Mouse (Mus musculus): ENCODE measurements around the gene Sgsm1. TPM values are rescaled to one million over a fixed set of nuclear protein-coding genes. Genes with fewer than 3 reads are reported as not detected.

The Sgsm1 gene
- polyA plus RNA-seq, 1 experiment from 2014 or later = 10.7 TPM

- H3K27ac ChIP-seq (ENCODE audit: low read depth, low read length) = no peak overlapping the region
- H3K4me1 ChIP-seq (ENCODE audit: control insufficient read depth, insufficient read depth, low read length) = no peaks in the 10 kb centered on the region; the same call in 1 of the 2 replicates
- no peaks in the 10 kb centered on the region for H3K27me3 ChIP-seq (ENCODE audit: control insufficient read depth, insufficient read depth, low read length)
- no peaks in the 10 kb centered on the region for H3K36me3 ChIP-seq (ENCODE audit: control insufficient read depth, insufficient read depth, low read length)
- ATAC-seq (ENCODE audit: insufficient read depth, low FRiP score, low TSS enrichment) = no peak
- 59% methylated on average over 7 of the region's 7 CpGs for WGBS
- no peak overlapping the region for H3K9ac ChIP-seq (ENCODE audit: low read length)
- H3K4me2 ChIP-seq (ENCODE audit: low read depth) = no peak overlapping the region
- H3K9me3 ChIP-seq (ENCODE audit: control insufficient read depth, low read length) = no peaks in the 10 kb centered on the region
- DNase-seq (ENCODE audit: low spot score) = peak; percentile 4
- no peak overlapping the region for H3K4me3 ChIP-seq (ENCODE audit: low read depth, low read length)
Observed at GRCm38 (mm10) chr5:113219876-113220275, 90.7 kb downstream of the Sgsm1 start.

GRCm38 (mm10) chr5:113219450-113219849, 91.1 kb downstream of the Sgsm1 start:
- ATAC-seq (ENCODE audit: insufficient read depth, low FRiP score, low TSS enrichment) (no peak), DNase-seq (ENCODE audit: low spot score) (no peak)
- H3K27me3 ChIP-seq (ENCODE audit: control insufficient read depth, insufficient read depth, low read length) = no peaks in the 10 kb centered on the region
- WGBS = 77% methylated on average over 6 of the region's 6 CpGs
- no peaks in the 10 kb centered on the region for H3K36me3 ChIP-seq (ENCODE audit: control insufficient read depth, insufficient read depth, low read length)
- H3K4me1 ChIP-seq (ENCODE audit: control insufficient read depth, insufficient read depth, low read length) = no peaks in the 10 kb centered on the region; the same call in 1 of the 2 replicates
- H3K4me3 ChIP-seq (ENCODE audit: low read depth, low read length) = no peak overlapping the region
- no peaks in the 10 kb centered on the region for H3K9me3 ChIP-seq (ENCODE audit: control insufficient read depth, low read length)
- no peak overlapping the region for H3K9ac ChIP-seq (ENCODE audit: low read length)
- no peak overlapping the region for H3K4me2 ChIP-seq (ENCODE audit: low read depth)
- H3K27ac ChIP-seq (ENCODE audit: low read depth, low read length) = no peak overlapping the region

GRCm38 (mm10) chr5:113218617-113219235, 91.9 kb downstream of the Sgsm1 start:
- H3K9ac ChIP-seq (ENCODE audit: low read length) = no peak overlapping the region
- 81% methylated on average over 17 of the region's 17 CpGs for WGBS

GRCm38 (mm10) chr5:113217076-113217475, 93.5 kb downstream of the Sgsm1 start:
- peak; percentile 9 for DNase-seq (ENCODE audit: low spot score)
- no peaks in the 10 kb centered on the region; the same call in 1 of the 2 replicates for H3K4me1 ChIP-seq (ENCODE audit: control insufficient read depth, insufficient read depth, low read length)
- no peak for ATAC-seq (ENCODE audit: insufficient read depth, low FRiP score, low TSS enrichment)
- H3K4me3 ChIP-seq (ENCODE audit: low read depth, low read length) = no peak overlapping the region
- H3K9me3 ChIP-seq (ENCODE audit: control insufficient read depth, low read length) = no peaks in the 10 kb centered on the region
- no peak overlapping the region for H3K27ac ChIP-seq (ENCODE audit: low read depth, low read length)
- no peaks in the 10 kb centered on the region for H3K36me3 ChIP-seq (ENCODE audit: control insufficient read depth, insufficient read depth, low read length)
- WGBS = 68% methylated on average over 12 of the region's 12 CpGs
- H3K4me2 ChIP-seq (ENCODE audit: low read depth) = no peak overlapping the region
- H3K27me3 ChIP-seq (ENCODE audit: control insufficient read depth, insufficient read depth, low read length) = no peaks in the 10 kb centered on the region
- no peak overlapping the region for H3K9ac ChIP-seq (ENCODE audit: low read length)

More at GRCm38 (mm10) chr5:113218617-113219235, 91.9 kb downstream of the Sgsm1 start:
- ATAC-seq (ENCODE audit: insufficient read depth, low FRiP score, low TSS enrichment) (no peak), DNase-seq (ENCODE audit: low spot score) (no peak)
- Histone ChIP-seq H3K4me3 (ENCODE audit: low read depth, low read length) (no peak overlapping the region), H3K9me3 (ENCODE audit: control insufficient read depth, low read length) (no peaks in the 10 kb centered on the region), H3K4me2 (ENCODE audit: low read depth) (no peak overlapping the region), H3K27ac (ENCODE audit: low read depth, low read length) (no peak overlapping the region), H3K4me1 (ENCODE audit: control insufficient read depth, insufficient read depth, low read length) (no peaks in the 10 kb centered on the region; the same call in 1 of the 2 replicates), H3K27me3 (ENCODE audit: control insufficient read depth, insufficient read depth, low read length) (no peaks in the 10 kb centered on the region), H3K36me3 (ENCODE audit: control insufficient read depth, insufficient read depth, low read length) (no peaks in the 10 kb centered on the region)

- no peaks in the 10 kb centered on the region for H3K27me3 ChIP-seq (ENCODE audit: control insufficient read depth, insufficient read depth, low read length)
- no peaks in the 10 kb centered on the region; the same call in 1 of the 2 replicates for H3K4me1 ChIP-seq (ENCODE audit: control insufficient read depth, insufficient read depth, low read length)
- no peak overlapping the region for H3K9ac ChIP-seq (ENCODE audit: low read length)
- ATAC-seq (ENCODE audit: insufficient read depth, low FRiP score, low TSS enrichment) (no peak), DNase-seq (ENCODE audit: low spot score) (no peak)
- no peak overlapping the region for H3K27ac ChIP-seq (ENCODE audit: low read depth, low read length)
- H3K4me2 ChIP-seq (ENCODE audit: low read depth) = no peak overlapping the region
- H3K4me3 ChIP-seq (ENCODE audit: low read depth, low read length) = no peak overlapping the region
- WGBS = 79% methylated on average over 14 of the region's 14 CpGs
- H3K9me3 ChIP-seq (ENCODE audit: control insufficient read depth, low read length) = no peaks in the 10 kb centered on the region
- no peaks in the 10 kb centered on the region for H3K36me3 ChIP-seq (ENCODE audit: control insufficient read depth, insufficient read depth, low read length)
Observed at GRCm38 (mm10) chr5:113216328-113216960, 94.1 kb downstream of the Sgsm1 start.

- Histone ChIP-seq H3K27ac (ENCODE audit: low read depth, low read length) (no peak overlapping the region), H3K4me3 (ENCODE audit: low read depth, low read length) (no peak overlapping the region), H3K9me3 (ENCODE audit: control insufficient read depth, low read length) (no peaks in the 10 kb centered on the region), H3K36me3 (ENCODE audit: control insufficient read depth, insufficient read depth, low read length) (no peaks in the 10 kb centered on the region), H3K9ac (ENCODE audit: low read length) (no peak overlapping the region), H3K4me1 (ENCODE audit: control insufficient read depth, insufficient read depth, low read length) (no peaks in the 10 kb centered on the region; the same call in 1 of the 2 replicates), H3K4me2 (ENCODE audit: low read depth) (no peak overlapping the region), H3K27me3 (ENCODE audit: control insufficient read depth, insufficient read depth, low read length) (no peaks in the 10 kb centered on the region)
- WGBS = 87% methylated on average over 9 of the region's 9 CpGs
- DNase-seq (ENCODE audit: low spot score) (peak; percentile 2), ATAC-seq (ENCODE audit: insufficient read depth, low FRiP score, low TSS enrichment) (no peak)
Observed at GRCm38 (mm10) chr5:113215610-113216011, 95.0 kb downstream of the Sgsm1 start.

GRCm38 (mm10) chr5:113214455-113214854, 96.1 kb downstream of the Sgsm1 start:
- no peak overlapping the region for H3K27ac ChIP-seq (ENCODE audit: low read depth, low read length)
- H3K4me3 ChIP-seq (ENCODE audit: low read depth, low read length) = no peak overlapping the region
- H3K27me3 ChIP-seq (ENCODE audit: control insufficient read depth, insufficient read depth, low read length) = no peaks in the 10 kb centered on the region
- no peaks in the 10 kb centered on the region for H3K36me3 ChIP-seq (ENCODE audit: control insufficient read depth, insufficient read depth, low read length)
- H3K4me1 ChIP-seq (ENCODE audit: control insufficient read depth, insufficient read depth, low read length) = peaks cover under 1% of the 10 kb centered on the region; the same call in 1 of the 2 replicates
- no peaks in the 10 kb centered on the region for H3K9me3 ChIP-seq (ENCODE audit: control insufficient read depth, low read length)
- DNase-seq (ENCODE audit: low spot score) (no peak), ATAC-seq (ENCODE audit: insufficient read depth, low FRiP score, low TSS enrichment) (no peak)
- no peak overlapping the region for H3K4me2 ChIP-seq (ENCODE audit: low read depth)
- WGBS = 65% methylated on average over 11 of the region's 11 CpGs
- H3K9ac ChIP-seq (ENCODE audit: low read length) = no peak overlapping the region

GRCm38 (mm10) chr5:113214041-113214440, 96.5 kb downstream of the Sgsm1 start:
- Histone ChIP-seq H3K36me3 (ENCODE audit: control insufficient read depth, insufficient read depth, low read length) (no peaks in the 10 kb centered on the region), H3K4me1 (ENCODE audit: control insufficient read depth, insufficient read depth, low read length) (peaks cover 5% of the 10 kb centered on the region; the same call in 1 of the 2 replicates), H3K4me3 (ENCODE audit: low read depth, low read length) (no peak overlapping the region), H3K27ac (ENCODE audit: low read depth, low read length) (no peak overlapping the region), H3K27me3 (ENCODE audit: control insufficient read depth, insufficient read depth, low read length) (no peaks in the 10 kb centered on the region), H3K9me3 (ENCODE audit: control insufficient read depth, low read length) (no peaks in the 10 kb centered on the region), H3K4me2 (ENCODE audit: low read depth) (no peak overlapping the region), H3K9ac (ENCODE audit: low read length) (no peak overlapping the region)
- WGBS = 85% methylated on average over 8 of the region's 8 CpGs
- no peak for ATAC-seq (ENCODE audit: insufficient read depth, low FRiP score, low TSS enrichment)
- no peak for DNase-seq (ENCODE audit: low spot score)

Data from neural tube, embryonic 11.5 days (tissue).